Mouse (Mus musculus) layer of hippocampus, adult 18-20 months (tissue): Measurements from ENCODE around the gene Fhl2. TPM values are rescaled to one million over a fixed set of nuclear protein-coding genes. Genes with fewer than 3 reads are reported as not detected.
"Not testable (repeated sequence)": the region's sequence is repeated elsewhere in the genome, so short reads cannot be mapped to it uniquely, and the experiment has no call there.

Source experiments
- DNase-seq, 2 experiments: peaks; one replicate each; pipeline ENCODE4 v3.0.0; 2022; ENCODE audit warnings: low spot score in 2 of 2
- total RNA-seq, 2 experiments: library from RNA; stranded (reverse); gene quantifications; 2 replicates each; pipeline ENCODE4 v1.2.3; 2021

Fhl2 gene
- total RNA-seq, 2 experiments from 2014 or later = 28.5 to 34.0 TPM

DNA sequence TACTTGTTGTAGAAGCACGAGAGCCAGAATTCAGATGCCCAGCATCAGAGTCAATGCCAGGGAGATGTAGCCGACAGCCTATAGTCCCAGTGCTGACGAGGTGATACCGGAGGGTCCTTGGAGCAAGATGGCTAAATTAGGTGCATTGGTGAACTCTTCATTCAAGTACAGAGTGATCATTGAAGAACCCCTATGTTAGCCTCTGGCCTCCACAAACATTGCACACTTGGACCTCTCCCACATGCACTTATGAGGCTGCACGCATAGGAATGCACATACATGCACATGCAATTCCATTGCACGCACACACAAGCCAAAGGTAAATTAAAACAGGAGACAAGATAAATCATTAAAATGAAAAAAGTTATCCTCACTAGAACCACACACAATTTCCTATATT lies 3.4 kb downstream of the Fhl2 start:
- no peak for DNase-seq

DNA sequence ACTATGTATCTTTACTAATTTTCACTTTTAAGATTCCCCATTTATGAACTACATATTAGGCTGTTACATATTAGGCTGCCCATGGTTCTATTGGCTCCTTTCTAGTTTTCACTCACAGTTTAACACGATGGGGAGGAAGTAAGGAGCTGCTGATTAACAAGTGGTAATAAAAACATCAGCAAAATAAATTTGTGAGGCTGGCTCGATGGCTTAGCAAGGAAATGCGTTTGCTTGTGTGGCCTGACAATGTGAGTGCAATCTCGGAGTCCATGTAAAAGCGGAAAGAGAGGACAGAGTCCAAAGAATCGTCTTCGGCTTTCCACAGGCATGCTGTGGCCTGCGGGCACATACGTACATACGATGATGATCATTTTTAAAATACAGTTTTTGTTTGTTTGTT lies 4.3 kb downstream of the Fhl2 start:
- DNase-seq = no peak

- DNase-seq = no peak
Measured at GRCm38 (mm10) chr1:43191078-43191477, 5.7 kb downstream of the Fhl2 start.

DNA sequence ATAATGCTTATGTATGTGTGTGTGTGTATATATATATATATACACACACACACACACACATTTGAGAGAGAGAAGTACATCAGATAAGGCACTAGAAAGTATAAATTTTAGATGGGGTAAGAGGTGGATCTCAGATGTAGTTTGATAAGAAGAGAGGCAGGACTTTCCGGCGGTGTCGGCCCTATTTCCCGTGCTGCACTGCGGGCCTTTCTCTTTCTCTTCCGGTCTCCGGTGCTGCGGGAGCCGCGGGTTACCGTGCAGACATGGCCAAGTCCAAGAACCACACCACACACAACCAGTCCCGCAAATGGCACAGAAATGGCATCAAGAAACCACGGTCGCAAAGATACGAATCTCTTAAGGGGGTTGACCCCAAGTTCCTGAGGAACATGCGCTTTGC lies 7.9 kb downstream of the Fhl2 start:
- DNase-seq = not testable (repeated sequence)

- no peak for DNase-seq
Measured at GRCm38 (mm10) chr1:43186334-43186733, 10.4 kb downstream of the Fhl2 start.

GRCm38 (mm10) chr1:43180912-43181311 lies 15.9 kb downstream of the Fhl2 start:
- DNase-seq = no peak

DNA sequence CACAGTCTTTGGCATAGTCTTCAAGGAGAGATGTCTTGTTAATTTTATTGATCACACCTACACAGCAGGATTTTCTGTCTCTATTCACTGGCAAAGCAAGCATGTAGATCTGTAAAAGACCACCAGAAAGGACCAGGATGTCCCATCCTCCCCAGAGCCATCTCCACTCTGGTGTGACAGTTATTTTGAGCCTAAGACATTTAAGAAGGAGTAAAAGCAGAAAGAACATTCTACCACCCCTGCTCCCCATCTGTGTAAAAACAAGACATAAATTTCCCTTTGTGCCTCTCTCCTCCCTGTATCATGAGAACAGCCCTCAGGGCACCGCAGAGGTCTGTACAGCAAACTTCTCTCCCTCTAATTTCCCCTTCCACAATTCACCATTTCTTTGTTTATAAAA lies 18.0 kb downstream of the Fhl2 start:
- DNase-seq = peak in 1 of 2 experiments; percentile 64

DNA sequence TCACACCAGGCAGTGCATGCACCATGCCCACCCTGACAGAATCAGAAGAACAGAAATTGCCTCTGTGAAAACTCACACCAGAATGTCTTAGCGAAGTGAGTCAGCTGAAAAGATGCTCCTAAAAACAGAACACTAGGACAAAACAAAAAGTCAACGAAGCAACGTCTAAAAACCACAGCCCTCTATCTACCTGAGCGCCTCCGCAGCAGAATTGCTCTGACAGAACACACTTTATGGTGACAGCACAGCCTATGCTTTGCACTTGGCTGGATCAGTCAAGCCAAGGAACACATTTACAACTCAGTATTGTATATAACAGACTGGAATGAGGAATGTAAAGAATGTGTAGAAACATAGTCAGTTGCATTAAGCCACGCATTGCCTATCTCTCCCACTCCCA lies 18.4 kb downstream of the Fhl2 start:
- no peak for DNase-seq

DNA sequence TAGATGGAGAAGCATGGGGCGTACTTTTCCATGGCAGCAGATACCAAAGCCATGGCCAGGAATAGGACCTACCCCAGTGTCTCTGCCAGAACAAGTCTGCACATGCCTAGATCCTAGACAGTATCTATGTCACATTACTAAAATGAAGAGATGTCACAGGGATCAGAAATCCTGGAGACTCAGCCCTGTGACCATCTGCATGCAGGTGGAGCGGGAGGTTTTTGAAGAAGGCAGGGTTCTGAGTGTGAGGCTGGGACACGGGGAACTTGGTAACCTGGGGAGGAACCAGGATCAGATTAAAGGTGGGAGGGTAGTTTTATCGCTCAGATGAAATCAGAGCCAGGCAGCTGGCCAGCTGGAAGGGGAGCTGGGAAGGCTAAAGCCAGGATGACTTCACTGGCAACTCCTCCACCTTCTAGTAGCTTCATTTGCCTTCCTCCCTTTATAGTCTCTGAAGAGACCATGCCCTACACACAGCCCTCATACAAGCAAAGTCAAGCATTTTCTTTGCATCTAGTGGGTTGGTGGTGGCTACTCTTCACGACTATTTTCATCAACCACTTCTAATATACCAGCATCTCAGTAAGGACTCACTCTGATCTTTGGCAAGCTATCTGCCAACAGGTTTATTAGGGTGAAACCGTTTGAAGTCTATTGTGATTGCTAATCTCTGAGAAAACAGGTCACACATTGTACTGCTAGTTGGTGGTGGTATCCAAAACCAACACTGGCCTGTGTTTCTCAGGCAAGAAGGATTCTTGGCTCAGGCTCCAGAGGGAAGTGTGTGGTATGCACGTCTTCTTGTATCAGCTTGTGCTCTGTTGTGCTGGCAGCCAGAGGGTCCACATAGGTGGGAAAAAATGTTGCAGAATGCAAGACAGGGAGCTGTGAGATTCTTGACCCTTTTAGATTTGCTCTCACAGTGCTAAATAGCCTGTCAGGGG lies 23.2 kb downstream of the Fhl2 start:
- DNase-seq = no peak

GRCm38 (mm10) chr1:43171816-43172215 lies 25.0 kb downstream of the Fhl2 start:
- no peak for DNase-seq

- DNase-seq = no peak
Measured at GRCm38 (mm10) chr1:43171093-43171492, 25.7 kb downstream of the Fhl2 start.

DNA sequence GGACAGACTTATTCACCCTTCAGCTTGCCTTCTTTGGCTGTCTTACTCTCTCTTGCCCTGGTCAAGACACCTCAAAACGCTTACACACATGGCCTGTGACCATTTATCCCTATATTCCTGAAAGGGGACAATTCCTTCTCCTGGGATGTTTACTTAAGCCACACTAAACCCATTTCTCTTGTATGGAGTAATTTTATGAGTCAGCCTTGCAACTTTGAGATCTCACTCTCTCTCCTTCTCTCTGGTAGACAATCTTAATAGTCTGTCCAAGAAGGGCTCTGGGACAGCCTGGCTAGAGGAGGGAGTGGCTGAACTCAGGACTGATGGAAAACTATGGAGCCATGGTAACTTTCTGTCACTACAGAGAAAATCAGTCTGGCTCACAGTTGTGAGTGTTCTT lies 27.1 kb downstream of the Fhl2 start:
- no peak for DNase-seq

- no peak for DNase-seq
Measured at GRCm38 (mm10) chr1:43169227-43169626, 27.6 kb downstream of the Fhl2 start.

GRCm38 (mm10) chr1:43168618-43169017 lies 28.2 kb downstream of the Fhl2 start:
- DNase-seq = no peak

DNA sequence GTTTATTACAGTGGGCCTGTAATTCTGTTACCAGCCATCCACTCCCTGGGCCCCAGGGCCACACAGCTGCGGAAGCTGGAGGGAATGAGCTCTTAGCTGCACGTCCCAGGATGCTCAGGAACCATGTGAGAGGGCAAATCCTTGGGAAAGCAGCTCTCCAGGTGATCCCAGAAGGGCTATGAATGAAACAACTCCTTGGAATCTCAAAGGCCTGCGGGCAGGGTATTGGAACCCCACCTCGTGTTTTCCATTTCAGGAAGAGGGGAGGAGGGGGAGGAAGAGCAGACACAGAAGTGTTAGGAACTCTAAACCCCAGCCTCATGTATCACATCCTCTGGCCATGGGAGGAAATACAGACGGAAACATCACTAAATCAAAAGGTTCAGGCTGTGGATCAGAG lies 28.8 kb downstream of the Fhl2 start:
- DNase-seq = no peak

DNA sequence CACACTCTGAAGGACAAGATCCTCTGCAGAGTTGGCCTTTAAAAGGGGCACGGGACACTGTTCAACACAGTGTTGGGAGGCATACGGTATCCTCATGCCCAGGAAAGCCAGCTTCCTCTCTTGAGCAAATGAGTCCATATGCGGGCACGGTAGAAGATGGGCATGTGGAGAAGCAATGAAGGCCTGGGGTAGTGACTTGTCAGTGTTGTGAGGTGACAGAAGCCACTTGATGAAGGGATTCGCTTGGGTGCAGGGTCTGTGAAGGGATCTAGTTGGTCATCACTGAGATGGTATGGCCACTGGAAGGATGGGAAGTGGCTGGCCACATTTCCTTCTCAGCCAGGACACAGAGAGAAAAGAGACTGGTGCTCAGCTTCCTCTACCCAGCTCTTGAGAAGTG lies 32.2 kb downstream of the Fhl2 start:
- DNase-seq = no peak

- DNase-seq = peak; percentile 58 to 73
Measured at GRCm38 (mm10) chr1:43163467-43164418, 33.0 kb downstream of the Fhl2 start.

- no peak for DNase-seq
Measured at GRCm38 (mm10) chr1:43163084-43163466, 33.7 kb downstream of the Fhl2 start.

DNA sequence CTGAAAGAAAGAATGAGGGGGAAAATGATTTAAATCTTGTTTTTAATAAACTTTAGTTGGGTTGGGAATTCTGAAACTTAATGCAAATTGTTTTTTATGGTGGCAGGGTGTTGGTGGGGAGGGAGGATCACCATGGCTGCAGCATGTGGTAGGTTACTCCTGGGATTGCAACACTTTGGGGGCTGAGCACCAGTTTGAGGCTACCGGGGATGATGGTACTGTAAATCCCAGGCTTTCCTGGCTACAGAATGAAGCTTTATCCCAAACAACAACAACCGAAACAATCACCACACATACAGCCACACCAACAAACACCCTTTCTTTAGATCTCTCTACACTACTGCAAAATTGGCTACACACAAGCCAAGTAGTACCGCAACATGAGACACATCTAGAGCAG lies 34.4 kb downstream of the Fhl2 start:
- DNase-seq = no peak

GRCm38 (mm10) chr1:43159429-43159828 lies 37.4 kb downstream of the Fhl2 start:
- DNase-seq = no peak

GRCm38 (mm10) chr1:43157907-43158306 lies 38.9 kb downstream of the Fhl2 start:
- DNase-seq = no peak

DNA sequence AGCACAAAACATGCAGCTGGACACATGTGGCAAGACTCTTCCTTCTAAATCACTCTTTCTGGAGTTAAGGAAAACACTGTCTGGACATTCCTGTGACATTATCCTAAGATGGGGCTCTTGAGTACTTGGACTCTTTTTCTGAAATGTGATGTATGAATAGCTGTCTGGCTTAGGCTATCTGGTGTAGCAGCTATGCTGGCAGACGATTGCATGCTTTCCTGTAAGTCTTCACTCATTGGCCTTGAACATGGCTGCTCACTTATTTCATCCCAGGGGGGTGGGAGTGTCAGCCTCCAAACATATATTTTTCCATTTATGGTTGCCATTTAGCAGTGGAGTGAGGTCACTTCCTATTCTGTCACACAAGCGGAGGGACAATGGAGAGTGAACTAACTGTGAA lies 42.3 kb downstream of the Fhl2 start:
- DNase-seq = no peak
